Mouse (Mus musculus) thymus, postnatal 36 days (tissue): ENCODE data around the gene Atp8b3.

Experiments
- DNase-seq, 2 experiments: peaks; one replicate each; pipeline ENCODE4 v3.0.0; 2022; ENCODE audit warnings: mixed read lengths in 2 of 2

The Atp8b3 gene

GRCm38 (mm10) chr10:80538710-80539394 lies at the start of gene Atp8b3:
TSS of gene Atp8b3 (minus strand) at chr10:80539124.
- DNase-seq, result peak; percentile 78 to 87

GRCm38 (mm10) chr10:80587305-80587657 lies 48.4 kb upstream of the Atp8b3 start:
- DNase-seq, result no peak

- no peak for DNase-seq
Measured at GRCm38 (mm10) chr10:80586407-80587304, 47.7 kb upstream of the Atp8b3 start.

DNA sequence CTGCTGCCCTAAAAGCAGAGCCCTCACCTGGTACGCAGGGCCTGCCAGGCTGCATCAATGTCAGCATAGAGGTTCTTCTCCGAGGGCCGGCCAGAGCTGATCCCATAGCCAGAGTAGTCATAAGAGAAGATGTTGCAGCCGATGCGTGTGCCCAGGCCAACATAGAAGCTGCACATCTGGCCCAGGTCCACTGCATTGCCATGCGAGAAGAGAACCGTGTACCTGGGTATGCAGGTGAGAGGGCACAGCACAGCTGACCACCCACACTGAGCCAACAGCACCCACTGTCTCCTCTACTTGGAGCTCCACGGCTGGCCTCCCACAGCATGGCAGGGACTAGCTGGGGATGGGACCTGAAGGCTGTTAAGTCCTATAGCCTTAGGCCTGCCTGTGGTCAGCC lies 46.7 kb upstream of the Atp8b3 start:
- no peak for DNase-seq

DNA sequence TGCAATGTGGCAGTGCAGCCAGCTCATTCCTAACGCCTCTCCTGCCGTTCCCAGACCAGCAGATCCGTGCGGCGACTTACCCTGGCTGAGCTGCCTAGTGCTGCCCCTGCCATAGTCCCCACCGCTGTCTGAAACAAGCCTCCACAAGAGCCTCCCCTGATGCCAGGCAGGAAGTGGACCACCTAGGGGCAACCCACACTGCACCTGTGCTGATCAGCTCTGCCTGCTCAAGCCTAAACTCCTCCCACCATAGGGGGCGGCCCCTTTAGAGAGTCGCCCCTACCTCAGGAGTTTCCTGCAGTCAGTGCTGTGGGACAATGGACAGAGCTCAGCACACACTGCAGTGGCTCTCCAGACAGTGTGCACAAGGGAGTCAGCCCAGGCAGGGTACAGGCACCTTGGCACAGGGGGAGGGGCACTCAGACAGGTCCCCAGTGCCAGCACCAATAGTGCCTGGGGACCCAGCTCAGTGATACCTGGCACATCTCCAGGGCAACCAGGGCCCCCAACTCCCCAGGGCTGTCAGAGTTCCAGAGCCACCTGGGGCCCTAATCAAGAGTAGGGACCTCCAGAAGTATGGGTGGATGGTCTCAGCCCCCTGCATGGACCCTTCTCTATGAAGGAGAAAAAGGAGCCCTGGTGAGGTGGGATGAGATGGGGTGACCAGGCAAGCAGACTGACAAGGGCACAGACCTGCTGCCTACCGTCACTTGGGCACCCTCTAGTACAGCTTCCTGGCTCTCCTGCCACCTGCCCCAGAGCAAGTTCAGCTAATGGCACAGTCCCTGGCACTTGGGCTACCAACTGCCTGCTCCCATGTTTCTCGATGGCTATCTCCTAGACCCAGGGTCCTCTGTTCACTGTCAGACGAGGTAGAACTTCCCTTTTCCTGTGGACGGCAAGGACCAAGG lies 46.0 kb upstream of the Atp8b3 start:
- DNase-seq, result peak; percentile 47 to 73

GRCm38 (mm10) chr10:80584045-80584488 lies 45.1 kb upstream of the Atp8b3 start:
- DNase-seq, result no peak

GRCm38 (mm10) chr10:80583047-80583446 lies 44.1 kb upstream of the Atp8b3 start:
- DNase-seq, result no peak

GRCm38 (mm10) chr10:80578911-80579310 lies 40.0 kb upstream of the Atp8b3 start:
- peak; percentile 71 to 76 for DNase-seq

GRCm38 (mm10) chr10:80578131-80578750 lies 39.3 kb upstream of the Atp8b3 start:
- peak; percentile 88 to 89 for DNase-seq

- DNase-seq, result peak; percentile 99
Measured at GRCm38 (mm10) chr10:80577195-80578130, 38.5 kb upstream of the Atp8b3 start, which contains the start of gene Klf16. TSS of gene Klf16 (minus strand) at chr10:80577321.

GRCm38 (mm10) chr10:80576351-80577194 lies 37.6 kb upstream of the Atp8b3 start:
- peak; percentile 55 to 75 for DNase-seq

- DNase-seq, result no peak
Measured at GRCm38 (mm10) chr10:80575925-80576324, 37.0 kb upstream of the Atp8b3 start.

- no peak for DNase-seq
Measured at GRCm38 (mm10) chr10:80574896-80575295, 36.0 kb upstream of the Atp8b3 start.

GRCm38 (mm10) chr10:80573944-80574343 lies 35.0 kb upstream of the Atp8b3 start:
- DNase-seq, result no peak

- no peak for DNase-seq
Measured at GRCm38 (mm10) chr10:80572477-80572876, 33.6 kb upstream of the Atp8b3 start.

- DNase-seq, result no peak
Measured at GRCm38 (mm10) chr10:80570871-80571836, 32.2 kb upstream of the Atp8b3 start.

DNA sequence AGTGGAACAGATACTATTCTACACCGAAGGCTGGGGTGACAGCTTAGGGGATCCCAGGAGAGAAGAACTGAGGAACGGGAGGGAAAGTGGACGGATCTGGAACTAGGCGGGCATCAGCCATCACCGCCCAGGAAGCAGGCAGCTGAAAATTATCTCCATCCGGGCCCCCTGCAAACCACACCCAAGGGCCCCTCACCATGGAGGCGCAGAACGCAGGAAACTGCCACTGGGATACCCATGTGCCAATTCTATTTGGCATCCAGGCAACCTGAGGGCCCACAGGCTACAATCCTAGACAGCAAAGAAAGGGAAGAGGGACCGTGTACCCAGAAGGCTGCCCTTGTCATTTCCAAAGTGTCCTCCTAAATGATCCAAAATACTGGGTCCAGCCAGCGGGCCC lies 31.5 kb upstream of the Atp8b3 start:
- no peak for DNase-seq

GRCm38 (mm10) chr10:80569664-80570066 lies 30.7 kb upstream of the Atp8b3 start:
- peak in 1 of 2 experiments; percentile 65 for DNase-seq

- no peak for DNase-seq
Measured at GRCm38 (mm10) chr10:80568876-80569275, 30.0 kb upstream of the Atp8b3 start.
